Mouse (Mus musculus): Measurements from ENCODE around the gene P4ha1.
"Not testable (repeated sequence)": the region's sequence is repeated elsewhere in the genome, so short reads cannot be mapped to it uniquely, and the experiment has no call there.

Gene P4ha1

DNA sequence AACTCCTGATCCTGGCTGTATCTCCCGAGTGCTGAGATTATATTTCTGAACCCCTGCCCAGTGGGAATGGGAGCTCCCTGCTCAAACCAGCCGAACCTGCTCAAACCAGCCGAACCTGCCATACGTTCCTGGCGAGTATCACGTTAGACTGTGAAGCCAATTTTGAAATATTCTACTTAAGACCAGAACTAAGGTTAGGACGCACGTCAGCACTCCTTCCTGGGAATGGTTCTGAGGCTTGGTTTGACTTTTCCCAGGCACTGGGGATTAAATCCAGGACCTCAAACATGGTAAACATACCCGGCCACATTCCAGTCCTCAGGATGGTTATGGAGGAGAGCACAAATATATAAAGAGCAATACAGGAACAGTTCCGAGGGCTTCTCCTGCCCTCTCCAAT is 54.8 kb downstream of the P4ha1 start:
- DNase-seq = peak; percentile 46 to 49

DNA sequence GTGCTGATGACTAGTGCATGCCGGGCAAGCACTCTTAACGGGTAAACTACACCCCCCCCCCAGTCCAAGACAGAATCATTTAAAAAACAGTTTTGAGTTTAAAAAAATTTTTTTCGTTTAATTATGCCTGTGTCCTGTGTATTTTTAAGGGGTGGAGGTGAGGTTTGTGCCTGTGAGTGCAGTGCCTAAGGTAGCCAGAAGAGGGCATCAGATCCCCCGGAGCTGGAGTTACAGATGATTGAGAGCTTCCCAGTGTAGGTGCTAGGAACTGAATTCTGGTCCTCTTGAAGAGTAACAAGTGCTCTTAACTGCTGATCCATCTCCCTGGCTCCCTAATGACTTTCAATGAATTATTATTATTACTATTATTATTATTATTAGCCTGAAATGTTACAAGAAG is 55.6 kb downstream of the P4ha1 start:
- no peak for DNase-seq

- DNase-seq = no peak
Observed at GRCm38 (mm10) chr10:59379927-59380326, 56.8 kb downstream of the P4ha1 start.

DNA sequence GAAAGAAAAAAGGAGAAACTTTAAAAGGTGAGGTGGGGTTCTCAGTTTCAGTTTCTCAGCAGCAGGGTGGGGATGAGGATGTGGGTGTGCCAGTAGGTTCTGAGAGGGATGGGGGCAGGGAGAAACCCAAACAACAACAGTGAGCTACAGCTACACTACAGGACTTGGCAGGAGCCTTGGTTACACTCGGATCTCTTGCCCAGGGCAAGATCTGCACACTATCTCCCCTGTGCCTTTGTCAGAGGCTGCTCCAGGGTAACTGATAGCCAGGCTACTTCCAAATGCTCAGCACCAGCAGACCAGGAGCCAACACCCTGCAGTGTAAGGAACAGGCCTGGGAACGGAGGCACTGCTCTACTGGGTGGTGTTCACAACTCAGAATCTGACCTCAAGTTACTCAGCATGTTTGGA is 57.3 kb downstream of the P4ha1 start:
- no peak for DNase-seq

DNA sequence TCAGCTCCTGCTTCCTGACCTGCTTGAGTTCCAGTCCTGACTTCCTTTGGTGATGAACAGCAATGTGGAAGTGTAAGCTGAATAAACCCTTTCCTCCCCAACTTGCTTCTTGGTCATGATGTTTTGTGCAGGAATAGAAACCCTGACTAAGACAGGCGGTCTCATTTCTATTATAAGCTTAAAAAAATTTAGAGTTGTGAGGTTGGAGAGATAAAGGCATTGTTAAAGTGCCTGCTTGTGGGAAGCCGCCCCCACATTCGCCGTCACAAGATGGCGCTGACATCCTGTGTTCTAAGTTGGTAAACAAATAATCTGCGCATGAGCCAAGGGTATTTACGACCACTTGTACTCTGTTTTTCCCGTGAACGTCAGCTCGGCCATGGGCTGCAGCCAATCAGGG is 58.5 kb downstream of the P4ha1 start:
- not testable (repeated sequence) for DNase-seq

DNA sequence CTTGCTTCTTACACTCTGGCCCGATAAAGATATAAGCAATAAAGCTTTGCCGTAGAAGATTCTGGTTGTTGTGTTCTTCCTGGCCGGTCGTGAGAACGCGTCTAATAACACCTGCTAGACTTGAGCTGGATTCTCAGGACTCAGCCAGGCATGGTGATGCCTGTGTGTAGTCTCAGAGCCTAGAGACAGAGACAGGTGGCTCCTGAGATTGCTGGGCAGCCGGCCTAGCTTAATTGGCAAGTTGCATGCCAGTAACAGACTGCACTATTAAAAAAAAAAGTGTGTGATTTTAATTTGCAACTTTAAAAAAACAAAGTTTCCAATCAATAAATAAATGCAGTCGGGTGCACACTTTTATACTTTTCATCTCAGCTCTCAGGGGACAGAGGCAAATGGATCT is 63.9 kb downstream of the P4ha1 start:
- DNase-seq = no peak

DNA sequence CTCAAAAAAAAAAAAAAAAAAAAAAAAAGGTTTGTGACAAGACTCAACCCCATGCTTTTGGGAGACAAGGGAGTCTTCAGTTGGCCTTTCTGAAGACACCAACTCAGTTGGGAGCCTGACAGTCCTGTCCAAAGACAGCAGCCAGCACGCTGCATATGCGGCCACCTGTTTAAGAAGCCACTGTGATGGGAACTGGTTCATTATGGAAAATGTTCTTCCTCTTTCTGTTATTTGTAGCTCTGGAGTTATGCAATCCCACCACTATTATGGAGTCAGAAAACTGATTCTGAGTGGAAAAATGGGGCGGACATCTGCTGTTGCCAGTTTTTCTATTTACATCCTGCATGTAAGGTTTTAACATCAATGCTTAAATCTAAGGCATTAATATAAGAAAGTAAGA is 66.6 kb downstream of the P4ha1 start:
- DNase-seq = no peak

DNA sequence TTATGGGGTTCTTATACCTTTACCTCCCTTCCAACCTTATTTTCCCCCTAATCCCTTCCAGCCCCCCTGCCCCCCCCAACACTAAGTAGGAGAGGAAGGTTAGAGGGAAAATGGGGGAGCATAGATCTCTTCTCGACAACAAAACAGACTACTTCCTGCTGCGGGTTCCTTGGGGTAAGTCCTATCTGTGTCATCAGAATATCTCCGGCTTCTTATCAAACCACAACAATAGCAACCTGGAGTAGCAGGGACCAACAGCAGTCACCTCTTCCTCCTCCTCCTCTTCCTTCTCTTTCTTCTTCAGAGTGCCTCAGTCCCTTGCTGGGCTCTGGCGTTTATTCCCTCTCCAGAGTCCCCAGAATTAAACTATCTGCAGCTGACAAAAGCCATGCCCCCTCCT is 68.8 kb downstream of the P4ha1 start:
- DNase-seq = no peak

DNA sequence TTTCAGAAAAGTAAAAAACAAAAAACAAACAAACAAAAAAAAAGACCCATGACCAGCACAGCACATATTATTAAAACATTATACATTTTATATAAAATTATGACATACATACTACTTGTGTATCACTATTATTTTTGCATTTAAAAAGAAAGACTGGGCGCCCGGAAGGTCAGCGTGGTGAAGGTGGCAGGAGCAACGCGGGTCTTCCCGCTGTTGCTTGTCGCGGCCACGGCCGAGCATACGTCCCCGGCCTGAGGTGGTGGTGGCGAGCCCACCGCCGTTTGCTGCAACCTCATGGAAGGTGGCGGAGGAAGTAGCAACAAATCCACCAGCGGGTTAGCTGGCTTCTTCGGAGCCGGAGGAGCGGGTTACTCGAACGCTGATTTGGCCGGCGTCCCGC is 72.4 kb downstream of the P4ha1 start, which contains the start of gene Gm10273:
Gene Gm10273 (plus strand): TSS at position 172 of the 400 bp plus-strand sequence.
- not testable (repeated sequence) for DNase-seq

DNA sequence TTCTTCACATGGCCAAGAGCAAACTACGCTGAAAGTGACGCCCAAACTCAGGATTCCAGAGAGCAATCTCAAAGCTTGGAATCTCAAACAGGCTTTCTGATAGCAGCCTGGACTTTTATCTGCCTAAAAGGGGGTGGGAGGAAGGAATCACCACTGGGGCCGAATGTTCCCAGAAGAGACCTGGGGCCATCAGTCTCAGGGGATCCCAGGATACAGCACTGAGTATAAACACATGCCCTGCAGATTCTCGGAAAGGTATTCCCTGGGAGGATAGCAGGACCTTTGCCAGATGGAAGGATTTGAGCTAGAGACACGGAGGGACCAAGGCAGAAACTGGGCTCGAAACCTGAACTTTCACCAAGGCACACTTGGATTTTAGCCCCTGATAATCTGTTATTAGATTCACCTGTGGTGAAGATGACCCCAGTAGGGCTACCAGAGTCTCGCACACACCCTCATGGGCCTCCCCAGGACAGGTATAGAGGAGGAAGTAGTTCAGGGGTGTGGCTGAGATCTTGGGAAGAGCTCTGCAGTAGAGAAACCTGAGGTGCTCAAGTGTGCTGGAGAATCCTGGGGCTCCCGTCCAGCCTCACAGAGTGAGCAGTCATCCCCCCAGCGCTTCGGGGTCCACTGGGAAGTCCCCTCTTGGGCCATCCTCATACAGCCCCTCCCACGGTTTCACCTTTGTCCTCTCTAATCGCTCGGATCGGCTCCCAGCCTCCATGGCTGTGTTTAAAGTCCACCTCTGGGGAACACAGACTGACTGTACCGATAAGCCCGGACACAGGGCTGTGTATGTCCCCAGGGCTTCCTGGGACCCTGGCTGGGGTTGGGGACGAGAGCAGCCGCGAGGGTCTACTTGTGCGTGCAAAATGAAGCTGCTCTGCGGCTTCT is 80.0 kb downstream of the P4ha1 start, which contains the start of gene Pla2g12b:
Gene Pla2g12b (plus strand): TSS at position 762 of the 894 bp plus-strand sequence.
- DNase-seq = no peak

- DNase-seq = no peak
Observed at GRCm38 (mm10) chr10:59403793-59404149, 80.7 kb downstream of the P4ha1 start.

GRCm38 (mm10) chr10:59408499-59408898 is 85.4 kb downstream of the P4ha1 start:
- DNase-seq = no peak

GRCm38 (mm10) chr10:59410264-59410663 is 87.2 kb downstream of the P4ha1 start:
- DNase-seq = no peak

DNA sequence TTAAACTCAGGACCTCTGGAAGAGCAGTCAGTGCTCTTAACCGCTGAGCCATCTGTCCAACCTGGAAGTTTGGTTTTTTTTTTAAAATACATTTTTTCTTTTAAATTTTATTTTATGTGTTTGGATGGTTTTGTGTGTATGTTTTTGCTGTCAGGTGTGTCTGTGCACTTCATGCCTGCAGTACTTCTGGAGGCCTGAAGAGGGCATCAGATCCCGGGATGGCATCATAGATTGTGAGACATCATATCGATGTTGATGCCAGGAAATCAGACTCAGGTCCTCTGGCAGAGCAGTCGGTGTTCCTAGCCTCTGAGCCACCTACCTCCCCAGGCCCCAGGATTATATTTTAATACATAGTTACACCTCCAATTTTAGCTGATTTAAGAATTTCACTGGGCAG is 90.6 kb downstream of the P4ha1 start:
- no peak for DNase-seq

DNA sequence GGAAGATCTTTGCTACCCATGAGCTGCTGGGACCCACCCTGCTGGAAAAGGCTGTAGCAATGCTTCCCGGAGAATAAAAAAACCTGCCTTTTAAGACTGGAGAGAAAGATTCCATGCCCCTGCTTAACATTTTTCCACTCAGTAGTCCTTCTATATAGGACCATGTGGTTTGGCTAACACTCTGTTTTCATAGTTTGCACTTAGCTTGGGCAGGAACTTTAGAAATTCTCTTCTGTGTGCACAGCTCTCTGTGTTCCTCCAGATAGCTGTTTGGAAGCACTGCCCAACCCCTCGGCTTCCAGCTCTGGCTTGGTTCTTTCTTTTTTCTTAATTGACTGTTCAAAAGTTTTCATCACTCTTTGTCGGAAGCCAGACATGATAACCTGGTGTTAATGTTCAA is 93.5 kb downstream of the P4ha1 start:
- no peak for DNase-seq

- no peak for DNase-seq
Observed at GRCm38 (mm10) chr10:59419516-59419915, 96.4 kb downstream of the P4ha1 start.

All from lung, adult 18-20 months (tissue).